24 mouse cellular contexts compared by ENCODE assay signal in the genomic region with DNA sequence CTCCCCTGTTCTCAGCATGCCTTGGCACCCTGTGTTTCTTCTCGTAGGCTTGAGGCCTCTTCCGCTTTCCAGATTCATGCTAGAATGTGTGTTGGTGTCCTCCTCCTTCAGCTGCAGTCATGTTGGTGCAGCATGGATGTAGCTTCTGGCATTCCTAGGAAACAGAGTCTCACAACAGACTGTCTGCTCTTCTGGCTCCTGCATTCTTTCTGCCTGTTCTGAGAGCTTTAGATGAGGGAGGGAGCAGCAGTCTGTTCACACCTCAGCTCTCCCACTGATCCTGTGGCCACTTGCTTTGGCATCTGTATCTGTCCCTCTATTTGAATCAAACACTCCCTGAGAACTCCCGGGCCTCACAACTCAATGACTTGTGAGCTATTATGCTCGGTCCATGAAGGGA.
DNase-seq lines count a peak whose midpoint lies in the region; ATAC-seq and TF ChIP-seq lines count a peak whose summit lies in the region.
"Had no signal": no experiment of that assay in that cellular context is flagged by ENCODE, and none has a peak within 500 bp of the region (broad histone marks: within the 10 kb centered on the region; RNA-seq: fewer than 3 reads in every experiment).

No protein-coding gene starts in this region.

- no peaks in the 10 kb centered on the region for H3K27me3 ChIP-seq in heart, embryonic 10.5 days (ENCODE audit: insufficient read depth, poor library complexity, severe bottlenecking)
- no peaks in the 10 kb centered on the region for H3K27me3 ChIP-seq in lung, embryonic 16.5 days (ENCODE audit: control insufficient read depth, insufficient read depth, low read depth, low read length)
- H3K27me3 ChIP-seq: forebrain, embryonic 12.5 days; heart, embryonic 12.5 days; liver, embryonic 13.5 days; midbrain, embryonic 12.5 days; neural tube, embryonic 15.5 days had no signal

- H3K9ac ChIP-seq in lung, embryonic 16.5 days (ENCODE audit: low read length): no peak overlapping the region
- H3K9ac ChIP-seq: forebrain, embryonic 12.5 days; heart, embryonic 12.5 days; hindbrain, embryonic 14.5 days; liver, embryonic 13.5 days; midbrain, embryonic 12.5 days; neural tube, embryonic 15.5 days had no signal

- H3K36me3 ChIP-seq in heart, embryonic 10.5 days: peaks cover 4% of the 10 kb centered on the region
- peaks cover 3% of the 10 kb centered on the region; the same call in 1 of the 2 replicates for H3K36me3 ChIP-seq in lung, embryonic 16.5 days (ENCODE audit: control insufficient read depth, insufficient read depth, low read length)
- H3K36me3 ChIP-seq: liver, embryonic 13.5 days had no signal

- intact Hi-C loops in heart, postnatal 25 days (cut with DNase I): no loop called here

- peak overlapping the region; percentile 23; the same call in 1 of the 2 replicates for H3K27ac ChIP-seq in heart, embryonic 10.5 days
- H3K27ac ChIP-seq in lung, embryonic 16.5 days (ENCODE audit: low read length): peak overlapping the region; percentile 69
- H3K27ac ChIP-seq: forebrain, embryonic 12.5 days; hindbrain, embryonic 14.5 days; kidney, postnatal 0 days; liver, embryonic 13.5 days; midbrain, embryonic 12.5 days; neural tube, embryonic 15.5 days; stomach, postnatal 0 days had no signal

- H3K4me2 ChIP-seq in lung, embryonic 16.5 days (ENCODE audit: low read depth, low read length): no peak overlapping the region
- H3K4me2 ChIP-seq: forebrain, embryonic 12.5 days; heart, embryonic 12.5 days; hindbrain, embryonic 14.5 days; liver, embryonic 13.5 days; midbrain, embryonic 12.5 days; neural tube, embryonic 15.5 days had no signal

- no peak for TF ChIP-seq POLR2A in lung, adult 2 months (IDR thresholded peaks at IDR 0.05; ENCODE audit: borderline replicate concordance, extremely low read depth, low read depth, low read length)

- DNase-seq in cerebellum, postnatal 25 days: no peak
- peak; percentile 79 for DNase-seq in heart, embryonic 10.5 days (ENCODE audit: low spot score)
- DNase-seq in heart, postnatal 25 days (ENCODE audit: low spot score): no peak
- no peak for DNase-seq in lung, adult 2 months
- DNase-seq in right cerebral cortex, postnatal 4 days: no peak
- no peak for DNase-seq in thymus, postnatal 25 days
- DNase-seq: adrenal gland, adult 8-10 months; cerebellum, adult 8-10 months; gastrocnemius, postnatal 25 days; heart, postnatal 36 days; kidney, adult 2 months; left cerebral cortex, postnatal 4 days; liver, embryonic 13.5 days had no signal

- H3K9me3 ChIP-seq in heart, embryonic 10.5 days: no peaks in the 10 kb centered on the region
- H3K9me3 ChIP-seq in lung, embryonic 16.5 days (ENCODE audit: control insufficient read depth, low read length): no peaks in the 10 kb centered on the region
- H3K9me3 ChIP-seq: forebrain, embryonic 12.5 days; heart, embryonic 12.5 days; liver, embryonic 13.5 days; midbrain, embryonic 12.5 days; neural tube, embryonic 15.5 days had no signal

- TF ChIP-seq CTCF in lung, adult 2 months (IDR thresholded peaks at IDR 0.05; ENCODE audit: insufficient read depth, low read length): no peak

- H3K4me3 ChIP-seq in heart, embryonic 10.5 days: no peak overlapping the region
- no peak overlapping the region for H3K4me3 ChIP-seq in lung, embryonic 16.5 days (ENCODE audit: low read length)
- H3K4me3 ChIP-seq in lung, adult 2 months (replicated peaks; ENCODE audit: extremely low read depth, low read depth, low read length): no peak overlapping the region
- H3K4me3 ChIP-seq: erythroblast, embryonic 14.5 days; forebrain, embryonic 12.5 days; heart, embryonic 12.5 days; liver, embryonic 13.5 days; midbrain, embryonic 12.5 days; neural tube, embryonic 15.5 days had no signal

- ATAC-seq in cerebellum, adult (ENCODE audit: insufficient number of reproducible peaks, low FRiP score, low TSS enrichment): 0 out of 2 replicates have a peak, but pooled peaks have one; percentile 61
- ATAC-seq in lung, embryonic 16.5 days (ENCODE audit: low read depth): peak; percentile 40; the same call in 1 of the 2 replicates
- ATAC-seq: activated CD4-positive, CD25-positive, alpha-beta regulatory T cell, adult 4 months had no signal

- H3K4me1 ChIP-seq in heart, embryonic 10.5 days: peaks cover 19% of the 10 kb centered on the region
- 0 out of 2 replicates have a peak, but pooled peaks cover 2% of the 10 kb centered on the region for H3K4me1 ChIP-seq in lung, embryonic 16.5 days (replicated peaks; ENCODE audit: control insufficient read depth, insufficient read depth, low read length)
- no peaks in the 10 kb centered on the region for H3K4me1 ChIP-seq in lung, adult 2 months (ENCODE audit: control insufficient read depth, insufficient read depth, low read length)
- H3K4me1 ChIP-seq: forebrain, embryonic 12.5 days; liver, embryonic 13.5 days; midbrain, embryonic 12.5 days; neural tube, embryonic 15.5 days had no signal

- 42% methylated on average over 4 of the region's 4 CpGs for WGBS in heart, embryonic 10.5 days
- 70% methylated on average over 4 of the region's 4 CpGs for WGBS in lung, embryonic 16.5 days
- 76% methylated on average over 4 of the region's 4 CpGs for WGBS in lung, adult 2 months
